Mouse (Mus musculus) liver, adult (tissue): ENCODE data around the gene Chtf18.

Source experiments
- GATA4 ChIP-seq: IDR thresholded peaks from 2 replicates; pipeline ENCODE4 v1.6.1; 2014; ENCODE audit warnings: mild to moderate bottlenecking, low read length; ENCODE audit not compliant: insufficient replicate concordance

Gene Chtf18

GRCm38 (mm10) chr17:25727265-25728008 lies at the start of gene Chtf18, which contains the start of gene Rpusd1:
TSS of gene Chtf18 (minus strand) at chr17:25727419.
TSS of gene Rpusd1 (plus strand) at chr17:25727670.
- TF ChIP-seq GATA4, result no peak

GRCm38 (mm10) chr17:25775318-25776062 lies 48.3 kb upstream of the Chtf18 start:
- no peak for TF ChIP-seq GATA4

- TF ChIP-seq GATA4, result no peak; the same call in 1 of the 2 replicates
Measured at GRCm38 (mm10) chr17:25773549-25774120, 46.4 kb upstream of the Chtf18 start, which contains the start of gene Narfl. TSS of gene Narfl (plus strand) at chr17:25773776.

GRCm38 (mm10) chr17:25769331-25769730 lies 42.1 kb upstream of the Chtf18 start:
- TF ChIP-seq GATA4, result no peak

- no peak for TF ChIP-seq GATA4
Measured at GRCm38 (mm10) chr17:25765886-25766285, 38.7 kb upstream of the Chtf18 start.

GRCm38 (mm10) chr17:25762591-25762990 lies 35.4 kb upstream of the Chtf18 start:
- TF ChIP-seq GATA4, result no peak

GRCm38 (mm10) chr17:25761561-25761970 lies 34.3 kb upstream of the Chtf18 start:
- no peak for TF ChIP-seq GATA4

- no peak for TF ChIP-seq GATA4
Measured at GRCm38 (mm10) chr17:25760148-25760547, 32.9 kb upstream of the Chtf18 start.

- TF ChIP-seq GATA4, result no peak
Measured at GRCm38 (mm10) chr17:25757691-25758090, 30.5 kb upstream of the Chtf18 start.

- no peak for TF ChIP-seq GATA4
Measured at GRCm38 (mm10) chr17:25756378-25757242, 29.4 kb upstream of the Chtf18 start.

GRCm38 (mm10) chr17:25755627-25756377 lies 28.6 kb upstream of the Chtf18 start:
- no peak for TF ChIP-seq GATA4

GRCm38 (mm10) chr17:25755086-25755485 lies 27.9 kb upstream of the Chtf18 start:
- no peak for TF ChIP-seq GATA4

- TF ChIP-seq GATA4, result no peak
Measured at GRCm38 (mm10) chr17:25754241-25754640, 27.0 kb upstream of the Chtf18 start, which contains the start of gene Msln. TSS of gene Msln (minus strand) at chr17:25754378.

GRCm38 (mm10) chr17:25751446-25751845 lies 24.2 kb upstream of the Chtf18 start:
- TF ChIP-seq GATA4, result no peak
